Mouse (Mus musculus): ENCODE measurements around the gene Plvap.

GRCm38 (mm10) chr8:71460716-71461115, 50.8 kb downstream of the Plvap start:
- no peak for TF ChIP-seq USF1 (IDR thresholded peaks at IDR 0.05; ENCODE audit: low read depth, low read length)
- TF ChIP-seq TCF12 (IDR thresholded peaks at IDR 0.05; ENCODE audit: low read depth, low read length), result no peak
- no peak for TF ChIP-seq POLR2A (IDR thresholded peaks at IDR 0.05; ENCODE audit: control insufficient read depth in 1 of 2, insufficient read depth in 1 of 2, low read depth in 1 of 2, low read length in 2 of 2, poor library complexity in 1 of 2)
- no peak for TF ChIP-seq SIN3A (IDR thresholded peaks at IDR 0.05; ENCODE audit: low read length)
- TF ChIP-seq EP300 (IDR thresholded peaks at IDR 0.05; ENCODE audit: low read depth in 1 of 2, low read length in 2 of 2), result no peak
- no peak for TF ChIP-seq CHD1 (IDR thresholded peaks at IDR 0.05; ENCODE audit: low read depth, low read length)
- TF ChIP-seq CTCF (IDR thresholded peaks at IDR 0.05 in 2 of 3, conservative IDR thresholded peaks at IDR 0.05 in 1 of 3; ENCODE audit: control insufficient read depth in 1 of 3, insufficient read depth in 1 of 3, low read depth in 2 of 3, low read length in 3 of 3, poor library complexity in 1 of 3, severe bottlenecking in 1 of 3), result no peak
- no peak for TF ChIP-seq GATA1 (IDR thresholded peaks at IDR 0.05; ENCODE audit: low read depth, low read length)
- TF ChIP-seq TAL1 (IDR thresholded peaks at IDR 0.05; ENCODE audit: low read length), result no peak
- no peak for TF ChIP-seq E2F4 (IDR thresholded peaks at IDR 0.05; ENCODE audit: borderline replicate concordance, low read depth, low read length)
- no peak for TF ChIP-seq SMC3 (IDR thresholded peaks at IDR 0.05; ENCODE audit: low read depth, low read length)
- TF ChIP-seq ZC3H11A (IDR thresholded peaks at IDR 0.05; ENCODE audit: low read depth, low read length), result no peak

All from MEL (cell line).